Mouse (Mus musculus) kidney, embryonic 14.5 days (tissue): ENCODE data around the gene Ak8. TPM values are rescaled to one million over a fixed set of nuclear protein-coding genes. Genes with fewer than 3 reads are reported as not detected.
A peak's percentile ranks its signal among the peaks of the same experiment; 100 is the strongest.

ENCODE experiments used
- ATAC-seq: fragments of 200-750 bp; cut with Nextera tagmentation; 2 replicates; pipeline ENCODE4 v1.8.0; 2017; ENCODE audit warnings: moderate number of reproducible peaks, mild to moderate bottlenecking, moderate TSS enrichment, moderate library complexity; ENCODE audit not compliant: low FRiP score, low TSS enrichment
- H3K27ac ChIP-seq: fragments of 300-500 bp; sonication (generic); 2 replicates; pipeline ENCODE4 v1.5.1; 2014; ENCODE audit warnings: low read depth, mild to moderate bottlenecking, low read length, moderate library complexity, mixed read lengths
- H3K27me3 ChIP-seq: fragments of 300-500 bp; sonication (generic); 2 replicates; pipeline ENCODE4 v1.6.1; 2014; ENCODE audit warnings: mild to moderate bottlenecking, low read length; ENCODE audit not compliant: control insufficient read depth, insufficient read depth
- H3K36me3 ChIP-seq: fragments of 300-500 bp; sonication (generic); 2 replicates; pipeline ENCODE4 v1.6.1; 2014; ENCODE audit warnings: low read length, mixed read lengths; ENCODE audit not compliant: control insufficient read depth, insufficient read depth
- H3K4me1 ChIP-seq: fragments of 300-500 bp; sonication (generic); 2 replicates; pipeline ENCODE4 v1.6.1; 2014; ENCODE audit warnings: low read length, mixed read lengths; ENCODE audit not compliant: control insufficient read depth, insufficient read depth
- H3K4me2 ChIP-seq: fragments of 300-500 bp; sonication (generic); replicated peaks from 2 replicates; pipeline ENCODE4 v1.6.1; 2014; ENCODE audit warnings: low read depth, mild to moderate bottlenecking, low read length
- H3K4me3 ChIP-seq: fragments of 300-500 bp; sonication (generic); 2 replicates; pipeline ENCODE4 v1.5.1; 2014; ENCODE audit warnings: mild to moderate bottlenecking, low read length
- H3K9ac ChIP-seq: fragments of 300-500 bp; sonication (generic); 2 replicates; pipeline ENCODE4 v1.6.1; 2014; ENCODE audit warnings: low read depth, mild to moderate bottlenecking, low read length, moderate library complexity
- H3K9me3 ChIP-seq: fragments of 300-500 bp; sonication (generic); 2 replicates; pipeline ENCODE4 v1.6.1; 2016; ENCODE audit warnings: low read length; ENCODE audit not compliant: control insufficient read depth
- WGBS: fragments of 180-500 bp; shearing (Covaris S2); extraction: QIAGEN DNeasy Blood & Tissue Kit; methylation state at CpG from one replicate; pipeline ENCODE4 v1.1.7; 2014; 5-methylcytosine and 5-hydroxymethylcytosine counted together
- polyA plus RNA-seq: library from polyadenylated mRNA; unstranded; fragments of >200 nt; fragmentation: Nextera tagmentation; extraction: Ambion mirVana; gene quantifications from 2 replicates; pipeline ENCODE4 v1.2.1, GENCODE M21; 2014

Gene Ak8
- polyA plus RNA-seq, 1 experiment from 2014 or later, result 0.97 TPM

DNA sequence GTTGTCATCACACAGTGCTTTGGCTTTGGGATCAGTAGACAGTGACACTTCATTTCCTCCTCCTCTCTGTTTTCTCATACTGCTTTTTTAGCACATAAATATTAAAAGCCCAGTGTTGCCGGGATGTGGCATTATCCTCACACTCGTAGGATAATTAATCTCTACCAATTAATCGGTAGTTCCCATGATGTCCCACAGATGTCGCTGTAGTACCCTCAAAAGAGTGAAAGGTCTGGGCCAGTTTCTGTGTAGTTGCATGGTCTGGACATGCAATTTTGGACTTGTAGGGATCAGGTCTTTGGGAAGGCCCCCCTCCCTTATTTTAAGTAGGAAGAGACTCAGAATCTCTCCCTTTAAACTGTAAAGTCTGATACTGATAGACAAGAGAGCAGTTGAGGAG, 19.3 kb upstream of the Ak8 start:
- no peak overlapping the region for H3K4me2 ChIP-seq
- H3K4me3 ChIP-seq, result no peak overlapping the region
- no peak overlapping the region for H3K9ac ChIP-seq
- no peaks in the 10 kb centered on the region for H3K4me1 ChIP-seq
- no peak overlapping the region for H3K27ac ChIP-seq
- WGBS, result 36% methylated on average over 4 of the region's 4 CpGs
- H3K36me3 ChIP-seq, result peaks cover 80% of the 10 kb centered on the region
- H3K9me3 ChIP-seq, result no peaks in the 10 kb centered on the region
- no peaks in the 10 kb centered on the region for H3K27me3 ChIP-seq
- no peak for ATAC-seq

DNA sequence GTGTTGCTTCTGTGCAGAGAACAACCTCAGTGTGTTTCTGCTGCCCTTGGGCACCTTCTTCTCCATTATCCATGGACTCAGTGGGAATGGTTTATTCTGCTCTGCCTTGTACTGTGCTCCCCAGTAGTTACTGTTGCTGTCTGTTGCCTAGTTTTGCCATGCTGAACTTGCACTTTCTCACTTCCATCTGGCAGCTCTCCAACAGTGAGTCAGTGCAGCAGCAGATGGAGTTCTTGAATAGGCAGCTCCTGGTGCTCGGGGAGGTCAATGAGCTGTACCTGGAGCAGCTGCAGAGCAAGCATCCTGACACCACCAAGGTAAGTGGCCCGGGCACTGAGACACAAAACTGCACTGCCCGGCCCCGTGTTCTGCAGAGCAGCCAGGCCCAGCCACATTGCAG, 18.2 kb upstream of the Ak8 start:
- Histone ChIP-seq H3K9me3 (no peaks in the 10 kb centered on the region), H3K27ac (no peak overlapping the region), H3K4me1 (no peaks in the 10 kb centered on the region), H3K36me3 (peaks cover 80% of the 10 kb centered on the region), H3K27me3 (no peaks in the 10 kb centered on the region), H3K4me3 (no peak overlapping the region), H3K4me2 (no peak overlapping the region), H3K9ac (no peak overlapping the region)
- 90% methylated on average over 4 of the region's 4 CpGs for WGBS
- ATAC-seq, result no peak

DNA sequence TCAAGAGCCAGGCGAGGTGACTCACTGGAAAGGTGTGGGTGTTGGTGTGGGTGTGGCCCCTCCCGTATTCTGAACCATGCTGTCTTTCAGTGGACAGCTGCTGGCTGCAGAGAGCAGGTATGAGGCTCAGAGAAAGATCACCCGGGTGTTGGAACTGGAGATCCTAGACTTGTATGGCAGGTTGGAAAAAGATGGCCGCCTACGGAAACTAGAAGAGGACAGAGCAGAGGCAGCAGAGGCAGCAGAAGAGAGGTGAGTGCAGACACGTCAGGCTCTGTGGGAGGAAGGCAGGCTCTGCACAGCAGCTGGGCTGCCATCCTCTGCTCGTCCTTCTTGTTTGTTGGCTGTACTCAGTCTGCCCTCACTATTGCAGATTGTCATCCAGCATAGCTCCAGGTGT, 14.1 kb upstream of the Ak8 start:
- WGBS, result 80% methylated on average over 7 of the region's 7 CpGs
- H3K36me3 ChIP-seq, result peaks cover 65% of the 10 kb centered on the region

DNA sequence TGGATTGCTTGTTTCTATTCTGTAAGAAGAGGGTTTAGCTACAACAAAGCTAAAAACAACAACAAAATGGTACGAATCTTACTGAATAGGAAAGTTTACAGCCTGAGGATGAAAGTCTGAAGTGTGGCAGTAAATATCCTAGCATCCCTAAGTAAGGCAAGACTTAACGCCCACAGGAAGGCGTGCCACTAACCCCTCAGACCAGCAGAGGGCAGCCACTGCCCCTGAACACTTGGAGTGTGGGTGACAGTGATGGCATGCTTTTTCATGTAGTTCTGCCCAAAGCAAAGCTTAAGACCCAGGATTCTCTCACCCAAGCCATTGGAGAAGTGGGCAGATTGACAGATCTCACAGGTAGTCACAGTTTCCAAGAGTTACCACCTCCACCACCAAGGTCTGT, 11.5 kb upstream of the Ak8 start:
- Histone ChIP-seq H3K36me3 (peaks cover 43% of the 10 kb centered on the region), H3K27ac (no peak overlapping the region), H3K9me3 (no peaks in the 10 kb centered on the region), H3K4me2 (no peak overlapping the region), H3K4me1 (no peaks in the 10 kb centered on the region), H3K4me3 (no peak overlapping the region), H3K9ac (no peak overlapping the region), H3K27me3 (no peaks in the 10 kb centered on the region)
- 32% methylated on average over 3 of the region's 3 CpGs for WGBS
- no peak for ATAC-seq

More for the DNA sequence above, 14.1 kb upstream of the Ak8 start:
- Histone ChIP-seq H3K4me3 (no peak overlapping the region), H3K27ac (no peak overlapping the region), H3K9ac (no peak overlapping the region), H3K4me1 (no peaks in the 10 kb centered on the region), H3K27me3 (no peaks in the 10 kb centered on the region), H3K9me3 (no peaks in the 10 kb centered on the region), H3K4me2 (no peak overlapping the region)
- ATAC-seq, result no peak

DNA sequence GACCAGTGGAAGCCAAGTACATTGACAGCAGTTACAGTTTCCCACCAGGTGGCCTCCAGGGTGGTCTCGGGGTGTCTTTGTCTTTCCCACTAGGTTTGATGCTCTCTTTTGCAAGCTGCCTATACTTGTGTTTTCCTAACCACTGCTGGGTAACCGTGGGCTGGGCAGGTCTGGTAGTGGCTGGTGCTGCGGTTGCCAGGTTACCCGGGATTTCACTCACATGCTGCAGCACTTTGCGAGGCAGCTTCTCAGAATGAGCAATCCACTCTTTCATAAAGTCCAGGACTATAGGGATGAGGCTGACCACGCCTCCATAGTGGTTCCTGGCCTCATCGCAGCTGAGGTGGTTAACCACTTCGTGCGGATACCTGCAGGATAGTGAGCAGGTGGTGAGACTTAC, 7.3 kb upstream of the Ak8 start:
- H3K27me3 ChIP-seq, result no peaks in the 10 kb centered on the region
- H3K27ac ChIP-seq, result no peak overlapping the region
- no peaks in the 10 kb centered on the region for H3K4me1 ChIP-seq
- H3K9ac ChIP-seq, result no peak overlapping the region
- H3K4me3 ChIP-seq, result no peak overlapping the region
- WGBS, result 84% methylated on average over 9 of the region's 9 CpGs
- no peaks in the 10 kb centered on the region for H3K9me3 ChIP-seq
- H3K4me2 ChIP-seq, result no peak overlapping the region
- peaks cover 3% of the 10 kb centered on the region for H3K36me3 ChIP-seq
- no peak for ATAC-seq

DNA sequence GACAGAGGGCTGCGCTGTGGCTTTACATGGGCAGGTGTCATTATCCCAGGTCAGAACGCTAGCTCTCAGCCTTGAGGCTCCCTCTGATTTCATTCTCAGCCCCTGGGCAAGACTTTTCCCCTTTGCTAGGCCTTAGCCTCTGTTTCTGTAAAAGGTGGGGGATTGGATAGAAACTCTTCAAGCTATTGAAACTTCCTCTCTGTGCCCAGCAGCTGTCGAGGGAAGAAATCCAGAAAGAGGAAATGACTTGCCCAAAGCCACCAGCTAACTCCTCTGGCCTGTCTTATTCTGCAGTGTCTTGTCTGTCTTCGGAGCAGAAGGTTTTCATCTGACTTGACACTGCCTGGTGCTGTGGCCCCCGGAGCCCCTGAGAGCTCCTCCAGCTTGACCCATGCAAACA, 1.4 kb upstream of the Ak8 start:
- peak overlapping the region; percentile 20; the same call in 1 of the 2 replicates for H3K9ac ChIP-seq
- no peaks in the 10 kb centered on the region for H3K27me3 ChIP-seq
- WGBS, result 56% methylated on average over 5 of the region's 5 CpGs
- no peak for ATAC-seq
- no peak overlapping the region for H3K4me2 ChIP-seq
- H3K9me3 ChIP-seq, result no peaks in the 10 kb centered on the region
- H3K27ac ChIP-seq, result no peak overlapping the region
- H3K36me3 ChIP-seq, result no peaks in the 10 kb centered on the region
- no peak overlapping the region for H3K4me3 ChIP-seq
- H3K4me1 ChIP-seq, result peaks cover 18% of the 10 kb centered on the region

DNA sequence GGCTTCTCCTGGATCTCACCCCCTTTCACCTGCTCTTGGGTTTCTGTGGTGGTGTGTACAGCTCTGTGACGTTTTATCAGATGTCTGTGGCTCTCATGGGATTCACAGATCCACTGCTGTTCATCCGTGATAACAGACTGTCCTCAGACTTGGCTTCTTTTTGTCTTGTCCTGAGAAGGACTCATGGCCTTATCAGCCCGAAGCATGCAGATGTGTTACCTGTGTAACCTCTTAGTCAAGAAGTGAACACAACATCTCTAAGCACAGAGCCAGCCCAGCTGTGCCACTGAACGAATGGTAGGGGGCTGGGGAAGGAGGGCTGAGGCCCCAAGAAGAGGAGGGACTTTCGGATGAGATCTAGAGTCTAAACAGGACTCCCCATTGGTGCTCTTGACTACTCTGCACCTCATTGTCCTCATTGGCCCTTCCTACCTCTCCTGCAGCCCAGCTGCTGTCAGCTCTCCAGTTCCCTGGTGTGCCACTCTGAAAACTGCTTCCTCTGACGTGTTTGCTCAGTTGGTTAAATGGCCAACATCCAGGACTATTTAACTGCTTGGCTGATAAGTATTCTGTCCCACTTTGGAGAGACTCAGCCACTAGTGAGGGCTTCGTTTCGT, 1.8 kb downstream of the Ak8 start:
- H3K4me3 ChIP-seq, result no peak overlapping the region
- H3K36me3 ChIP-seq, result no peaks in the 10 kb centered on the region
- H3K27ac ChIP-seq, result no peak overlapping the region
- no peak overlapping the region for H3K9ac ChIP-seq
- no peaks in the 10 kb centered on the region for H3K9me3 ChIP-seq
- peaks cover 18% of the 10 kb centered on the region for H3K4me1 ChIP-seq
- H3K27me3 ChIP-seq, result no peaks in the 10 kb centered on the region
- WGBS, result 80% methylated on average over 8 of the region's 8 CpGs
- ATAC-seq, result no peak
- no peak overlapping the region for H3K4me2 ChIP-seq

DNA sequence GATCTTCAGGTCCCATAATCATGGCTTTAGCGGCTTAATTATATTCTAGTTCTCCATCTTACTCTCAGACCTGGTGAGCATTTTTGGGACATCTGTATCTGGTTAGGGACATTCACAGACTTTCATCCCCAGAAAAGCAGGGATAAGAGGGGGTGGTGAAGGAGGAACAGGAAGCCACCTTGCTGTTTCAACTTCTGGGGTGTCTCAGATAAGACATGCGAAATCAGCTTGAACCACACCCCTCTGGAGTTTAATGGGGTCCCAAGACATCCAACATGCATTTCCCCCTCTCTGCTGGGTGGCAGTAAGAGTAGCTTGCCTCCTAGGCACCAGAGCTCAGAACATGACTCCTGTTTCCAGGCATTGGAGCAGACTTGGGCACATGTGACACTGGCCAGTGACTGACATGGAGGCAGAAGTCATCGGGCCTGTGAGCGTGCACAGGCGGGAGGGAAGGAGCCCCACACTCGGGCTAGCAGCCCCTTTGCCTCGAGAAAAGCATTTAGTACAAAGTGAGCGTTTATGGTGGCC, 6.2 kb downstream of the Ak8 start:
- ATAC-seq, result no peak
- Histone ChIP-seq H3K4me2 (no peak overlapping the region), H3K27me3 (no peaks in the 10 kb centered on the region), H3K4me1 (peaks cover 2% of the 10 kb centered on the region; the same call in 1 of the 2 replicates), H3K4me3 (no peak overlapping the region), H3K36me3 (no peaks in the 10 kb centered on the region), H3K27ac (no peak overlapping the region), H3K9ac (no peak overlapping the region), H3K9me3 (no peaks in the 10 kb centered on the region)
- 38% methylated on average over 8 of the region's 8 CpGs for WGBS

DNA sequence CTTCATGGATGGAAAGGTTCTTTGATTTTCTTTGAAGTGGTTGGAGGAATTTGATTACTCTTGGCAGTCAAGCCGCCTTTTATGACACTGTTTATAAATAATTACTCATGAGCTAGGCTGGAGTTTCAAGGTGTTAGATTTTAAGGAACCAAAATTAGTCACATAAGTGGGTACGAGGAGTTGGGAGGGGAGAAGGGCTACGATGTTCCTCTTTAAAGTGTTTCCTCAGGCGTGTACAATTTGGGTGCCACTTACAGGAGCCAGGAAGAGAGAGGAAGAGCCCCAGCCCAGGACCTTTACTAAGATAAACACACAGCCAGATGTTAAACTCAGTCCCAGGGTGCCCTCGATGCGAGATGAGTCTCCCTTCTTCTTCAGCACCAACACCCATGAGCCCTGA, 6.8 kb downstream of the Ak8 start:
- no peaks in the 10 kb centered on the region for H3K27me3 ChIP-seq
- peaks cover 2% of the 10 kb centered on the region; the same call in 1 of the 2 replicates for H3K4me1 ChIP-seq
- 31% methylated on average over 6 of the region's 6 CpGs for WGBS
- no peak for ATAC-seq
- H3K9ac ChIP-seq, result no peak overlapping the region
- H3K4me3 ChIP-seq, result no peak overlapping the region
- no peak overlapping the region for H3K27ac ChIP-seq
- H3K4me2 ChIP-seq, result no peak overlapping the region
- H3K36me3 ChIP-seq, result no peaks in the 10 kb centered on the region
- H3K9me3 ChIP-seq, result no peaks in the 10 kb centered on the region
